ENCODE assay signal across 13 mouse cellular contexts in the genomic region with DNA sequence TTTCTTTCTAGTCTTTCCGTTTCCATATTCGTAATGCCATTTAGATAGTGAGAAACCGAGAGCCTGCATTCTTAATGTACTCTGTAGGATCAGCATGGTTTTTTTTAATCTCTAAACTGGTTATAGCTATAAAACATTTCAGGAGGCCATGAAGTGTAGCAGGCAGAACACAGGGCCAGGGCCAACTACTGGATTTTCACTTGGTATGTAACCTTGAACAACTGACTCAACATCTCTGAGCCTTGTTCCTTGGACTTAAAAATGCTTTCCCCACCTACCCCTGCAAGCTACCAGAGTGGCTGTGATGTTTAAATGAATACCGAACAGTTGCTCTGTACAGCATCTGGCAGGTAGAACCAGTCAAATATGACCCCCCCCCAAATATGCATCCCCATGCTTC.
"Had no signal": no experiment of that assay in that cellular context is flagged by ENCODE, and none has a peak within 500 bp of the region (broad histone marks: within the 10 kb centered on the region; RNA-seq: fewer than 3 reads in every experiment).

No protein-coding gene starts in this region.

- H3K4me1 ChIP-seq: lung, embryonic 15.5 days; stomach, embryonic 15.5 days had no signal

- H3K4me3 ChIP-seq: lung, embryonic 15.5 days; megakaryocyte, embryonic 14.5 days; midbrain, embryonic 13.5 days; midbrain, embryonic 15.5 days; neural tube, embryonic 12.5 days; stomach, embryonic 15.5 days had no signal

- H3K9me3 ChIP-seq: lung, embryonic 15.5 days; megakaryocyte, embryonic 14.5 days; midbrain, embryonic 13.5 days; midbrain, embryonic 15.5 days; neural tube, embryonic 12.5 days; stomach, embryonic 15.5 days had no signal

- H3K36me3 ChIP-seq: lung, embryonic 15.5 days; midbrain, embryonic 13.5 days; midbrain, embryonic 15.5 days; neural tube, embryonic 12.5 days; stomach, embryonic 15.5 days had no signal

- DNase-seq: lung, adult 2 months; right cerebral cortex, postnatal 14 days; thymus, adult 2 months; thymus, postnatal 25 days; thymus, postnatal 4 days had no signal

- H3K27ac ChIP-seq: lung, embryonic 15.5 days; macrophage; midbrain, embryonic 13.5 days; midbrain, embryonic 15.5 days; neural tube, embryonic 12.5 days; stomach, embryonic 15.5 days; stomach, postnatal 0 days had no signal

- H3K27me3 ChIP-seq: lung, embryonic 15.5 days; midbrain, embryonic 15.5 days; stomach, embryonic 15.5 days had no signal
